Mouse (Mus musculus) lung, embryonic 14.5 days (tissue): ENCODE results near the gene Kcnq1. TPM values are rescaled to one million over a fixed set of nuclear protein-coding genes. Genes with fewer than 3 reads are reported as not detected.
A peak's percentile ranks its signal among the peaks of the same experiment; 100 is the strongest.

Experiments
- ATAC-seq: fragments of 200-750 bp; cut with Nextera tagmentation; 2 replicates; pipeline ENCODE4 v1.8.0; 2017; ENCODE audit warnings: mild to moderate bottlenecking, moderate TSS enrichment, moderate library complexity; ENCODE audit not compliant: insufficient read depth
- DNase-seq: peaks from one replicate; pipeline ENCODE4 v3.0.0-alpha.2; 2015
- H3K27ac ChIP-seq: fragments of 300-500 bp; sonication (generic); 2 replicates; pipeline ENCODE4 v1.5.1; 2014; ENCODE audit warnings: low read depth, mild to moderate bottlenecking, moderate library complexity
- H3K27me3 ChIP-seq: fragments of 300-500 bp; sonication (generic); 2 replicates; pipeline ENCODE4 v1.6.1; 2014; ENCODE audit warnings: low read length, control low read depth; ENCODE audit not compliant: insufficient read depth
- H3K36me3 ChIP-seq: fragments of 300-500 bp; sonication (generic); 2 replicates; pipeline ENCODE4 v1.6.1; 2014; ENCODE audit warnings: control low read depth; ENCODE audit not compliant: insufficient read depth
- H3K4me1 ChIP-seq: fragments of 300-500 bp; sonication (generic); 2 replicates; pipeline ENCODE4 v1.6.1; 2014; ENCODE audit warnings: antibody characterized with exemption, control low read depth; ENCODE audit not compliant: insufficient read depth
- H3K4me2 ChIP-seq: fragments of 300-500 bp; sonication (generic); 2 replicates; pipeline ENCODE4 v1.6.1; 2014; ENCODE audit warnings: mild to moderate bottlenecking
- H3K4me3 ChIP-seq: fragments of 300-500 bp; sonication (generic); 2 replicates; pipeline ENCODE4 v1.5.1; 2014; ENCODE audit warnings: low read depth, low read length
- H3K9ac ChIP-seq: fragments of 300-500 bp; sonication (generic); 2 replicates; pipeline ENCODE4 v1.6.1; 2014
- H3K9me3 ChIP-seq: fragments of 300-500 bp; sonication (generic); 2 replicates; pipeline ENCODE4 v1.6.1; 2016; ENCODE audit warnings: low read depth, low read length, control low read depth
- CTCF ChIP-seq: IDR thresholded peaks from 2 replicates; pipeline ENCODE4 v1.5.1; 2016; ENCODE audit warnings: antibody characterized with exemption, low read depth
- WGBS: fragments of 180-500 bp; shearing (Covaris S2); extraction: QIAGEN DNeasy Blood & Tissue Kit; methylation state at CpG from one replicate; pipeline ENCODE4 v1.1.7; 2014; 5-methylcytosine and 5-hydroxymethylcytosine counted together
- polyA plus RNA-seq: library from polyadenylated mRNA; unstranded; fragments of >200 nt; fragmentation: Nextera tagmentation; extraction: Ambion mirVana; gene quantifications from 2 replicates; pipeline ENCODE4 v1.2.1, GENCODE M21; 2014

The Kcnq1 gene
- polyA plus RNA-seq, 1 experiment from 2014 or later: 5.3 TPM

DNA sequence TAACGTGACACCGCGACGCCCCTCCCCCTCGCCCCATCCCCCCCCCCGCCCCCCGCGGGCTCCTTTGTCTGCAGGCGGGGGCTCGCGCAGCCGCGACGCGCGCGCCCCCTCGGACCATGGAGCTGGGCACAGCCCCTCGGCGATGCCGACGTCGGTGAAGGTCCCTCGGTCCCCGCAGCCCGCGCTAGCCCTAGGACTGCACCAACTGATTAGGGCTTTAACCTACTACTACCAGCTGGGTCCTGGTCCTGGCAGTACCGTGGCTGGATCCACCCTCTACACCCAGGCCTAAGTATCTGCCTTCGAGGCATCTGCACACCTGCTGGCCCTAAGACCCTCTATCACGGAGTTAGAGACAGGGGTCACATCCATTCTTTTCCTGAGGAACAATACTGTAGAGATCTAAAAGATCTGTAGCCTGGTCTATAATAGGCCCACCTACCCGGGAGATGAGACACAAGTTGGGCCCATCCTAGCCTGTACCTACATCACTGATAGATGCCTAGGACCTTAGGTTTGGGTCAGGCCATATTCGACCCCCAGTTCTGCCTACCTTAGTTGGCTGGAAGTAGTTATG, 355.2 kb downstream of the Kcnq1 start:
- peak overlapping the region; percentile 58 for H3K4me2 ChIP-seq
- H3K27ac ChIP-seq: peak overlapping the region; percentile 78
- H3K9me3 ChIP-seq: peaks cover 22% of the 10 kb centered on the region; the same call in 1 of the 2 replicates
- 24% methylated on average over 32 of the region's 32 CpGs for WGBS
- ATAC-seq: peak; percentile 45
- TF ChIP-seq CTCF: no peak
- H3K27me3 ChIP-seq: no peaks in the 10 kb centered on the region
- H3K4me3 ChIP-seq: peak overlapping the region; percentile 19
- peak overlapping the region; percentile 40; the same call in 1 of the 2 replicates for H3K9ac ChIP-seq
- H3K4me1 ChIP-seq: peaks cover 6% of the 10 kb centered on the region; the same call in 1 of the 2 replicates
- H3K36me3 ChIP-seq: no peaks in the 10 kb centered on the region
- DNase-seq: no peak

DNA sequence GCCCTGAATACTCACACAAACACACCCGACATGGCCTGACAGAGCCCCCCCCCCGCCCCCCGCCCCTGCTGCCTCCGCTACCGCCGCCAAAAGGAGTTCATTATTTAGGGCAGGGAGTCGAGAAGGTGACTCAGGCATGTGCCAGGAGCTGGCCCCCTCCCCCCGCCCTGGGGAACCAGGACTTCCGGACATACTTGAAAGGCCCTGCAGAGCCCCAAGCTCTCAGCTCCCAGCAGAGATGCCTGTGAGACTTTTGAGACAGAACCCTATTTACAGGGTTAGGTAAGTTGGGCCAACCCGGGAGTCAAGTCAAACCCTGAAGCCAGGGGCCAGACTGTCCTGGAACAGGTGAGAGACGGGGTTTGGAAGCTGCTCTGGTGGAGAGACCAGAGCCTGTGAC, 355.8 kb downstream of the Kcnq1 start:
- Histone ChIP-seq H3K27ac (peak overlapping the region; percentile 78; the same call in 1 of the 2 replicates), H3K4me2 (peak overlapping the region; percentile 58), H3K9ac (no peak overlapping the region), H3K36me3 (no peaks in the 10 kb centered on the region), H3K4me3 (no peak overlapping the region), H3K4me1 (peaks cover 6% of the 10 kb centered on the region; the same call in 1 of the 2 replicates), H3K9me3 (peaks cover 22% of the 10 kb centered on the region; the same call in 1 of the 2 replicates), H3K27me3 (no peaks in the 10 kb centered on the region)
- WGBS: 45% methylated on average over 11 of the region's 11 CpGs
- DNase-seq: no peak
- no peak for TF ChIP-seq CTCF
- no peak for ATAC-seq

DNA sequence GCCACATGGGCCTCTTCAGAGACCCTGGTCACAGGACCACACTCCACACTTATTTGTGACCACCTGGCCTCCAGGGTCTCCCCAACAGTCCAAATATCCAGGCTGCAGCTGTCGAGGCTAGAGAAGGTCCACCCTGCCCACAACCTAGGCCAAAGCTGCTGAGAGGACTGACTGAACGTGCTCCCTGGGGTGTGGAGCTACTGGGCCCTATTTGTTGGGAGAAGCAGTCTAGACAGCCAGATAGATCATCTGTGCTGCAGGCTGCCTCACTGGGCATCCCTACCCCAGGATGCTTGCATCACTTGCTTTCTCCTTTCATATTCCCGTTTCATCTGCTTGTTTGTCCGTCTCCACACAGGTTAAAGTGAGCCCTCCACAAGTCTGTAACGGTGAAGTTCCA, 356.4 kb downstream of the Kcnq1 start:
- no peak overlapping the region for H3K4me3 ChIP-seq
- H3K9me3 ChIP-seq: peaks cover 22% of the 10 kb centered on the region; the same call in 1 of the 2 replicates
- H3K27me3 ChIP-seq: no peaks in the 10 kb centered on the region
- no peaks in the 10 kb centered on the region for H3K36me3 ChIP-seq
- DNase-seq (no peak), ATAC-seq (no peak)
- no peak overlapping the region for H3K4me2 ChIP-seq
- no peak overlapping the region for H3K9ac ChIP-seq
- WGBS: 83% methylated on average over 5 of the region's 5 CpGs
- peaks cover 6% of the 10 kb centered on the region; the same call in 1 of the 2 replicates for H3K4me1 ChIP-seq
- peak overlapping the region; percentile 43; the same call in 1 of the 2 replicates for H3K27ac ChIP-seq
- TF ChIP-seq CTCF: no peak

DNA sequence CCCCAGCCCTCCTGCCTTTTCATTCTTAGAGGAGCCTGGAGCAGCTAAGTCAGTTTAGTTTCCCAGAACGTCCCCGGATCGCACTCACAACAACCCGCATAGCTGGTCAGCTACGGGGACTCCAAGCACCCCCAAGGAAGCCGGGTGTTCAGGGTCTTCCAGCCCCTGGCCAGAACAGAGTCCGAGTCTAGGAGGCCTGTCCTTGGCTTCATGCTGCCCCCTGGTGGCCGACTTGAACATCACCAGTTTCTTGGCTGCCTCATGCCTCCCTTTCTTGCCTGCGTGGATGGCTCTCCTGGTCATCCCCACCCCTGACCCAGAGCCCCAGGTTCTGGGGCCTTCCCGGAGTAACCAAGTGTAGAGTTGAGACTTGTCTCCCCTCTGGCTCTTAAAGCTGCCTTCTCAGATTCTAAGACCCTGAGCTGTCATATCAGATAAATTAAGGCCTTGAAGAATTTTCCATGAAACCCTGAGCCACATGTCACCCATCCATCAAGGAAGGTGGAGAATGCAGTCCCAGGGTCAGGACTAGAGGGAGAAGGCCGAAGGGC, 357.8 kb downstream of the Kcnq1 start:
- H3K9me3 ChIP-seq: peaks cover 22% of the 10 kb centered on the region; the same call in 1 of the 2 replicates
- no peak overlapping the region for H3K9ac ChIP-seq
- peak overlapping the region; percentile 72; the same call in 1 of the 2 replicates for H3K27ac ChIP-seq
- WGBS: 29% methylated on average over 11 of the region's 11 CpGs
- H3K36me3 ChIP-seq: no peaks in the 10 kb centered on the region
- no peak overlapping the region for H3K4me3 ChIP-seq
- peak overlapping the region; percentile 73; the same call in 1 of the 2 replicates for H3K4me2 ChIP-seq
- DNase-seq (peak; percentile 90), ATAC-seq (no peak)
- H3K4me1 ChIP-seq: peaks cover 3% of the 10 kb centered on the region; the same call in 1 of the 2 replicates
- TF ChIP-seq CTCF: peak; percentile 92
- no peaks in the 10 kb centered on the region for H3K27me3 ChIP-seq

DNA sequence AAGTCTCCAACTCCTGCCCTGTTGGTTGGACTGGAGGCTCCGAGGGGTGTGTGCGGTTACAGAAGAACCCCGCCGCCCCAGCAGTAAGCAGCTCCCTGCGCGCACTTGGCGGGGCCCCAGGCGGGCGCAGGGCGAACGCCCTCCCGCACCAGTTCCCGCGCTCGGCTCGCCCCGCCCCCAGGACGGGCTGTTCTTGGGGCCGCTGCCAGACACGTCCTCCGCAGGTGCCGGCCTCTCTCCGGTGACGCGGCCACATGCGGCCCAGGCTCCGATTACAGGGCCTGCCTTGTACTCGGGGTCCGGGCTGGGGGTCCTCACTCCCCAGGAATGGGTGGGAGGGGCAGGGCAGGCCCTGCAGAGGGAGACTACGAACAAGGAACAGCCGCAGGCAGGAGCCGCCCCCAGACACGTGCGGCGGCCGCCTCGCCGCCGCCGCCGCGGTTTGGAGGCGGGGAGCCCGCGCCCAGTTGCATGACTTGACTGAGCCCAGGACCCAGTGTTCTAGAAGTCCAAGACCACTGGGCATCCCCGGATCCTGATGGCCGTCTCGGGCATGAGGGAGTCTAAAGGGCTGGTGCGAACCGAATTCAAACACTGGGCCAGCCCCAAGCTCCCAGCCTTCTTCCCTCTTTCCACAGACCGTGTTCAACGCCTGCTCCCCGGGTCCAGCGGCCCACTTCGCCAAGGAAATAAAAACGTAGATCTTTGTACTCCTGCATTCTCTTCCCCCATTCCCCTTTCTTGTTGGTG, 358.8 kb downstream of the Kcnq1 start:
- peak overlapping the region; percentile 73 for H3K4me2 ChIP-seq
- no peaks in the 10 kb centered on the region for H3K27me3 ChIP-seq
- DNase-seq: peak; percentile 84
- H3K36me3 ChIP-seq: no peaks in the 10 kb centered on the region
- peak overlapping the region; percentile 72; the same call in 1 of the 2 replicates for H3K27ac ChIP-seq
- peak overlapping the region; percentile 34 for H3K4me3 ChIP-seq
- WGBS: 12% methylated on average over 55 of the region's 56 CpGs
- ATAC-seq: peak; percentile 10; the same call in 1 of the 2 replicates
- TF ChIP-seq CTCF: no peak
- peaks cover 13% of the 10 kb centered on the region; the same call in 1 of the 2 replicates for H3K9me3 ChIP-seq
- H3K9ac ChIP-seq: peak overlapping the region; percentile 52
- peaks cover 3% of the 10 kb centered on the region; the same call in 1 of the 2 replicates for H3K4me1 ChIP-seq

DNA sequence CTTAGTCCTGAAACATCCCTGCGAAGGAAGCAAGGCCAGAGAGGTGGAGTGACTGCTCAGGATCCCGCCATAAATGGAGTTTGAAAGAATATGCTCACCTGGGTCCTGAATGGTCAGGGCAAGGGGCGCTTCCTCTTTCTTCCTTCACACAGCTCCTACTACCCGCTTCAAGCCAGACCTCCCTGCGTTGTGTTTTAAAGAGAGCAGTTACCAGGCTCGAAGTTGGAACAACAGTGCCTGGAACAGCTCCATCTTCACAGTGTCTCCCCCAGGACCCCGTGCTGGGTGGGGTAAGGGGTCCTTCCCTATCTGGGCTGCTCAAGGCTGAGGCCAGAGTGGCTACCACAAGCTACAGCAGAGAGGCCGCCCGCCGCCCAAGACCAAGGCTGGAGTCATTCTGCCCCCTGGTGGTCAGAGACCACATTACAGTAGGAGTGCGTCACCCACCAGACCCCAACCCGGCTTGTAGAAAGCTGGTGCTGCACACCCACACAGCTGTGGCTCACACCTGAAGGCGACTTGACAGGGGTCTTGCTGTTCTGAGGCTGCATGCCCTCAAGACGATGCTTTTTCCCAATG, 360.0 kb downstream of the Kcnq1 start:
- ATAC-seq: peak; percentile 30; the same call in 1 of the 2 replicates
- no peaks in the 10 kb centered on the region for H3K36me3 ChIP-seq
- H3K9ac ChIP-seq: no peak overlapping the region
- H3K4me1 ChIP-seq: peaks cover 3% of the 10 kb centered on the region; the same call in 1 of the 2 replicates
- H3K9me3 ChIP-seq: peaks cover under 1% of the 10 kb centered on the region; the same call in 1 of the 2 replicates
- no peak overlapping the region for H3K4me3 ChIP-seq
- H3K27ac ChIP-seq: no peak overlapping the region
- 33% methylated on average over 14 of the region's 14 CpGs for WGBS
- no peaks in the 10 kb centered on the region for H3K27me3 ChIP-seq
- peak; percentile 99 for TF ChIP-seq CTCF
- H3K4me2 ChIP-seq: no peak overlapping the region
- DNase-seq: peak; percentile 93
